Mouse (Mus musculus) midbrain, embryonic 16.5 days (tissue): ENCODE data around the gene Vsir. TPM values are rescaled to one million over a fixed set of nuclear protein-coding genes. Genes with fewer than 3 reads are reported as not detected.

ENCODE experiments used
- ATAC-seq: fragments of 200-750 bp; cut with Nextera tagmentation; 2 replicates; pipeline ENCODE4 v1.8.0; 2017; ENCODE audit warnings: moderate TSS enrichment
- H3K27ac ChIP-seq: fragments of 300-500 bp; sonication (generic); 2 replicates; pipeline ENCODE4 v1.5.1; 2014; ENCODE audit warnings: mild to moderate bottlenecking, low read length, mixed read lengths
- H3K27me3 ChIP-seq: fragments of 300-500 bp; sonication (generic); 2 replicates; pipeline ENCODE4 v1.6.1; 2014; ENCODE audit warnings: low read depth, low read length, mixed read lengths; ENCODE audit not compliant: control insufficient read depth, insufficient read depth
- H3K36me3 ChIP-seq: fragments of 300-500 bp; sonication (generic); 2 replicates; pipeline ENCODE4 v1.6.1; 2014; ENCODE audit warnings: mild to moderate bottlenecking, low read length, moderate library complexity, mixed read lengths; ENCODE audit not compliant: control insufficient read depth, insufficient read depth
- H3K4me1 ChIP-seq: fragments of 300-500 bp; sonication (generic); 2 replicates; pipeline ENCODE4 v1.6.1; 2014; ENCODE audit warnings: mild to moderate bottlenecking, low read length, mixed read lengths; ENCODE audit not compliant: control insufficient read depth, insufficient read depth
- H3K4me2 ChIP-seq: fragments of 300-500 bp; sonication (generic); 2 replicates; pipeline ENCODE4 v1.6.1; 2014; ENCODE audit warnings: mild to moderate bottlenecking, low read length, mixed read lengths
- H3K4me3 ChIP-seq: fragments of 300-500 bp; sonication (generic); 2 replicates; pipeline ENCODE4 v1.5.1; 2014; ENCODE audit warnings: low read depth, mild to moderate bottlenecking, low read length, moderate library complexity, mixed read lengths
- H3K9ac ChIP-seq: fragments of 300-500 bp; sonication (generic); 2 replicates; pipeline ENCODE4 v1.6.1; 2014; ENCODE audit warnings: low read depth, low read length, mixed read lengths
- H3K9me3 ChIP-seq: fragments of 300-500 bp; sonication (generic); replicated peaks from 2 replicates; pipeline ENCODE4 v1.6.1; 2014; ENCODE audit warnings: mild to moderate bottlenecking, low read length, mixed read lengths; ENCODE audit not compliant: control insufficient read depth, poor library complexity, severe bottlenecking
- WGBS: fragments of 180-500 bp; shearing (Covaris S2); extraction: QIAGEN DNeasy Blood & Tissue Kit; methylation state at CpG from one replicate; pipeline ENCODE4 v1.1.7; 2014; 5-methylcytosine and 5-hydroxymethylcytosine counted together
- polyA plus RNA-seq: library from polyadenylated mRNA; unstranded; fragments of >200 nt; fragmentation: Nextera tagmentation; extraction: Ambion mirVana; gene quantifications from 2 replicates; pipeline ENCODE4 v1.2.1, GENCODE M21; 2015

Vsir gene
- polyA plus RNA-seq, 1 experiment from 2014 or later = 1.5 TPM

DNA sequence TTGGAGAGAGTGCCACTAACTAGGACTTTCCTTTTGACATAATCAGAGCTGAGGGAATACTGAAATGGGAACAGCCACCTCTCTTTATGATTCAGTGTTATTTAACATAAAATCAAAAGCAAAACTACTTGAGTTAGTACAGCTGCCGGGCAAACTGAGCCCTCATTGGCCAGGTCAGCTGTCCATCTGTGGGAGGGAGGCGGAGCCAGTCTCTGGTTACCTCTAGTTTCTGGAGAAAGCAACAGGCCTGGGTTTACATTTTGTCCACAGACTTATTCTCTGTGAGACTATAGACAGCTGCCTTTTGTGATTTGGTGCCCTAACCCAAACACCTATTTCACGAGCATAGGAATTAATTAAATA is 4.1 kb downstream of the Vsir start:
- Histone ChIP-seq H3K4me3 (no peak overlapping the region), H3K9me3 (no peaks in the 10 kb centered on the region), H3K4me1 (peaks cover 4% of the 10 kb centered on the region; the same call in 1 of the 2 replicates), H3K27me3 (peaks cover 13% of the 10 kb centered on the region), H3K27ac (no peak overlapping the region), H3K9ac (no peak overlapping the region), H3K36me3 (no peaks in the 10 kb centered on the region), H3K4me2 (no peak overlapping the region)
- 52% methylated on average over 3 of the region's 3 CpGs for WGBS
- ATAC-seq = no peak

DNA sequence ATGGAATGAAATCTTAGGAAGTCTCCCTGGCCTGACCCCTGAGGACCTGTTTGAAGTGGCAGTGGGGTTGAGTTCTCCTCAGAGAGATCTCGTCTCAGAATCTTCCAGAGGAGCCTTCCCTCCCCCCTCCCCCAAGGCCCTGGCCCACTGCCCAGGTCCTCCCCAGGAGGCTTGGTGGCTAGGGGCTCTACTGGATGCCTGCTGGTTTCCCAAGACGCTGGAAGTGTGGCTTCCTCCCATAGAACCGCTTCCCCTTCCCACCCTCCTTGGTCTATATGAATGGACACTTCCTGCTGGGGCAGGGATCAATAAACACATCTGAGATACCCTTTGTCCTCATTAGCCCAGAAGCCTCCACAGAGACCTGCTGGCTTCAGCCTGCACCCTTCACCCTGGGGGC is 4.6 kb downstream of the Vsir start:
- H3K4me3 ChIP-seq = no peak overlapping the region
- H3K9me3 ChIP-seq = no peaks in the 10 kb centered on the region
- WGBS = 33% methylated on average over 3 of the region's 3 CpGs
- no peak overlapping the region for H3K27ac ChIP-seq
- H3K4me2 ChIP-seq = no peak overlapping the region
- ATAC-seq = no peak
- peaks cover 4% of the 10 kb centered on the region; the same call in 1 of the 2 replicates for H3K4me1 ChIP-seq
- no peaks in the 10 kb centered on the region for H3K36me3 ChIP-seq
- no peak overlapping the region for H3K9ac ChIP-seq
- peaks cover 11% of the 10 kb centered on the region for H3K27me3 ChIP-seq

DNA sequence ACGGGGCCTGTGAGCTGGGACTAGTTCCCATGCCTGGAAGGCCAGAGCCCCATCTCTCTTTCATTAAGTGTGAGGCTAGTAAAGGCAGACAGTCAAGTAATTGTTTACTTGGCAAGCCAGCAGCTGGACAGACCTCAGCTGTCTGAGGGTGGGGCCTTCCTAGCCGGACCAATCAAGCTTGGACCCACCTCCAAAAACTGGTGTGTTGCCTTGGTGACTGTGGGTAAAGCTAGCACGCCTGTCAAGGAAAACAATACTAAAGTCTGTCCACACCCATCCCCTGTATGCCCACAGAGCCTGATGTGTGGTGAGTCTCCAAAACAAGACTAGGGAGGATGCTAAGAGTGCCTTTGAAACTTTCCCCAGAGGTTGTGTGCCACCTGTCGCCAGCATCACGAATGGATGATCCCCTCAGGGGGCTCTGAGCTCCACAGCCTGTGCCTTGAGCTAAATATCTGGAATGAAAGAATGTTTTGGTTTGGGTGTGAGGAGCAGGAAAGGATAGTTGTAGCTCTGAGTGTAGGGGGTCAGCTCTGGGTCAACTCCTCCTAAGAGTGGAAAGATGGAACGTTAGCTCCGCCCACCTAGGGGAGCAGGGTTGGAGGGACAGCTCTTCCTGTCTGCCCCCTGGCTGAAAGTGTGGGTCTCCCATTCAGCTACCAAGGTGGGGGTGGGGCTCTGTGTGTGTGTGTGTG is 5.3 kb downstream of the Vsir start:
- Histone ChIP-seq H3K4me2 (no peak overlapping the region), H3K9ac (no peak overlapping the region), H3K27ac (no peak overlapping the region), H3K27me3 (peaks cover 5% of the 10 kb centered on the region), H3K4me3 (no peak overlapping the region), H3K9me3 (no peaks in the 10 kb centered on the region), H3K36me3 (no peaks in the 10 kb centered on the region), H3K4me1 (peaks cover 4% of the 10 kb centered on the region; the same call in 1 of the 2 replicates)
- 32% methylated on average over 7 of the region's 7 CpGs for WGBS
- ATAC-seq = no peak; the same call in 1 of the 2 replicates

DNA sequence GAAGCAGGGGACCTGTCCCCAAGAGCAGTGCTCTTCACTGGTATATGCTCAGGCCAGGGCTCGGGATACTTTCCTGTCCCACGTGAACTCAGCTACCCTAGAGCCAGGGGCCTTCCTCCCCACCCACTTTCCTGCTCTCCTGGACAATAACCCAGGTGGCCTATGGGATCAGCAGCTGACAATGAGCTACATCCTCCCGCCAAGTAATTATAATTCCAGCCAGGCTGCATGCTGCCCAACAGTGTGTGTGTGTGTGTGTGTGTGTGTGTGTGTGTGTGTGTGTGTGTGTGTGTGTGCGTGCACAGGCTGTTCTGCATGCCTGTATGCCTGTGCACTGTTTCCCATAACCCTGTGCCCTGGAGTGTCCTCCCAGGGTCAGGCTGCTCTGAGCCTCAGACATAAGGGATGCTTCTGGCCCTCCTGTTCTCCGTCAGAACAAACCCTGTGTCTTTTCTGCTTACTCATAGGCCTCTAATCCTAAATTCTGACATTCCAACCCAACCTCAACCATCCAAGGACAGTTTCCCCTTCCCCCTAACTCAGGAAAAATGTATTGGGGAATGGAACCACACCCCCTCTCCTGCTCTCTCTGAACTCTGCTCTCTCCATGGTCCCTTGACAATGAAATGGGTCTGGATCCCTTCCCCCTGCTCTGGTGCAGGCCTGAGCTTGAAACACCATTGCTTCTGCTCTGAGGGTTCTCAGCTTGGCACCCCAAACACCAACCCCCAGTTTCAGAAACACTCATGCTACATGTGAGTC is 6.8 kb downstream of the Vsir start:
- 48% methylated on average over 5 of the region's 5 CpGs for WGBS
- ATAC-seq = no peak

DNA sequence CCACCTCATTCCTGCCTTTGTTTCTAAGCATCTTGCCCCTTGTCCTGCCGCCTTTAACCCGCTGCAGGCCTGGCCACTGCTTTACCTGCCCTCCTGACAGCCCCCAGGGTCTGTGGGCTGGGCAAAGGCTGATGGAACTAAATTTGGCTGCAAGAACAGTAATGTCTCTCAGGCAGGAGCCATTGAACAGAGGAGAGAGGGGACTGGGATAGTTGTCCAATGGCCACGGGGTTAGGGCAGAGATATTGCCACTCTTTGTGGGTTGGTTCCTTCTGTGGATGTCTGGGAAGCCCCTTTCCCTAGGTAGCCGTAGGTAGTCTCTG is 7.3 kb downstream of the Vsir start:
- no peak for ATAC-seq
- H3K4me3 ChIP-seq = no peak overlapping the region
- 90% methylated on average over 4 of the region's 4 CpGs for WGBS
- H3K27ac ChIP-seq = no peak overlapping the region
- H3K36me3 ChIP-seq = no peaks in the 10 kb centered on the region
- no peak overlapping the region for H3K9ac ChIP-seq
- H3K27me3 ChIP-seq = no peaks in the 10 kb centered on the region
- no peaks in the 10 kb centered on the region for H3K9me3 ChIP-seq
- H3K4me1 ChIP-seq = peaks cover 4% of the 10 kb centered on the region; the same call in 1 of the 2 replicates
- H3K4me2 ChIP-seq = no peak overlapping the region

More for the DNA sequence above, 6.8 kb downstream of the Vsir start:
- H3K4me3 ChIP-seq = no peak overlapping the region
- no peaks in the 10 kb centered on the region for H3K9me3 ChIP-seq
- H3K36me3 ChIP-seq = no peaks in the 10 kb centered on the region
- H3K9ac ChIP-seq = no peak overlapping the region
- H3K4me1 ChIP-seq = peaks cover 4% of the 10 kb centered on the region; the same call in 1 of the 2 replicates
- no peaks in the 10 kb centered on the region for H3K27me3 ChIP-seq
- H3K27ac ChIP-seq = no peak overlapping the region
- no peak overlapping the region for H3K4me2 ChIP-seq

DNA sequence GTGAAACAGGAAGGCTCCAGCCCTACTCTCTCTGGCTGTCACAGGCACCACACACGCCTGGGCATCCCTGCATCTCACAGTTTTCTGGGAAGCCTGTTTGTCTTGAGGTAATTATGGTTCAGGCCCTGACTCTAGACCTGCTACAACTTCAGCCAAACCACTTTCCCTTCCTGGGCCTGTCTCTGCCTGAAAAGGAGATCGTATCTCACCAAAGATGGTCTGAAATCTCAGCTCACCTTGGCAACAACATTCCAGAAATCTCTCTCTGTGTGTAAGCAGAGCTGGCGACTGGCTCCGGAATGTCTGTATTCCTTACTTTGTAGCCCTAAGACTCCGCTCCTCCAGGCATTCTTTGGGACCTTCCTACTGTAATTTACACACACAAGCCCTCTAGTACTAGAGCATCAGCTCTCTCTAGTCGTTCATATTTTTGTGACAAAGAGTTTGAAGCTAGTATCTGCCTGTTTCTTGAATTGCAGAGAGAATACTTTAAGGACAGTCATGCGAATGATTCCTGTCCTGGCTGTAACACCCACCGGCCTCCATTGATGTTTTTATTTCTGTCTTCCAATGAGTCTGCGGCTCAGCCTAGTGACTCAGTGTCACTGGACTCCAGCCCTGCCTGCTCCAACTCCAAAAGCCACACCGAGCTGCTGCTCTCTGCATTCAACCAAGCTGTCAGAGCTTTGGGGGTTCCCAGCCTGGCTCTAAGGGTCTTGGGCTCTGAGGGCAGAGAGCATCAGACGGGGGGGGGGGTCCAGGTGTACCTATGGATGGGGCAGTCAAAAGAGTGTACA is 8.4 kb downstream of the Vsir start:
- no peaks in the 10 kb centered on the region for H3K27me3 ChIP-seq
- no peak for ATAC-seq
- no peaks in the 10 kb centered on the region for H3K36me3 ChIP-seq
- WGBS = 75% methylated on average over 11 of the region's 11 CpGs
- no peak overlapping the region for H3K27ac ChIP-seq
- no peaks in the 10 kb centered on the region for H3K9me3 ChIP-seq
- peaks cover 3% of the 10 kb centered on the region; the same call in 1 of the 2 replicates for H3K4me1 ChIP-seq
- no peak overlapping the region for H3K4me3 ChIP-seq
- H3K9ac ChIP-seq = no peak overlapping the region
- no peak overlapping the region for H3K4me2 ChIP-seq

DNA sequence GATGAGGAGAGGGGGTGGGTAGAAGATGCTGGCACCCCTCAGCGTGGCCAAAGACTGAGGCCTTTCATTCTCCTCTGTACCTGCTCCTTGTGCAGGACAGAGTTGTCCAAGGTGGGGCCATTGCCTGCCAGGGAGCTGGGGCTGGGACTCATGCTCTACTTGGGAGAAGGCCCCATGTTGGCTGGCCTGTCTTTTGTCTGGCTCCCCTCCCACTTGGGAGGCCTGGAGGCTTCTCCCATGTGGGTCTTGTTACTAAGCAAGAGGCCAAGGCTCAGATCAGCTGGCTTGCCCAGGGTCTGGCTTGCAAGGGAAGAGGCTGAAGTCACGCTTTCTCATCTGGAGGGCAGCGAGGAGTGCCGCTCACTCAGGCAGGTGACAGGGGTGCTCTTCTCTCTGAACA is 10.8 kb downstream of the Vsir start:
- 89% methylated on average over 4 of the region's 4 CpGs for WGBS
- ATAC-seq = no peak

DNA sequence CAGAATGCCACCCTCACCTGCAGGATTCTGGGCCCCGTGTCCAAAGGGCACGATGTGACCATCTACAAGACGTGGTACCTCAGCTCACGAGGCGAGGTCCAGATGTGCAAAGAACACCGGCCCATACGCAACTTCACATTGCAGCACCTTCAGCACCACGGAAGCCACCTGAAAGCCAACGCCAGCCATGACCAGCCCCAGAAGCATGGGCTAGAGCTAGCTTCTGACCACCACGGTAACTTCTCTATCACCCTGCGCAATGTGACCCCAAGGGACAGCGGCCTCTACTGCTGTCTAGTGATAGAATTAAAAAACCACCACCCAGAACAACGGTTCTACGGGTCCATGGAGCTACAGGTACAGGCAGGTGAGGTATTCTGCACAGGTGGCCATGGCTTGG is 11.2 kb downstream of the Vsir start:
- H3K9me3 ChIP-seq = no peaks in the 10 kb centered on the region
- WGBS = 97% methylated on average over 14 of the region's 14 CpGs
- no peaks in the 10 kb centered on the region for H3K27me3 ChIP-seq
- H3K4me1 ChIP-seq = peaks cover 4% of the 10 kb centered on the region; the same call in 1 of the 2 replicates
- H3K36me3 ChIP-seq = no peaks in the 10 kb centered on the region
- no peak overlapping the region for H3K27ac ChIP-seq
- H3K9ac ChIP-seq = no peak overlapping the region
- H3K4me2 ChIP-seq = no peak overlapping the region
- ATAC-seq = no peak
- no peak overlapping the region for H3K4me3 ChIP-seq

More for the DNA sequence above, 10.8 kb downstream of the Vsir start:
- H3K4me3 ChIP-seq = no peak overlapping the region
- no peaks in the 10 kb centered on the region for H3K36me3 ChIP-seq
- H3K27ac ChIP-seq = no peak overlapping the region
- H3K9ac ChIP-seq = no peak overlapping the region
- H3K4me2 ChIP-seq = no peak overlapping the region
- H3K9me3 ChIP-seq = no peaks in the 10 kb centered on the region
- peaks cover 4% of the 10 kb centered on the region; the same call in 1 of the 2 replicates for H3K4me1 ChIP-seq
- no peaks in the 10 kb centered on the region for H3K27me3 ChIP-seq
